12 mouse cellular contexts compared by ENCODE assay signal in genomic region chr11:104399459-104400216, GRCm38 (mm10).
DNase-seq lines count a peak whose midpoint lies in the region; ATAC-seq lines count a peak whose summit lies in the region.
"Had no signal": no experiment of that assay in that cellular context is flagged by ENCODE, and none has a peak within 500 bp of the region (broad histone marks: within the 10 kb centered on the region; RNA-seq: fewer than 3 reads in every experiment).

No protein-coding gene starts in this region.

- H3K9me3 ChIP-seq in heart, embryonic 15.5 days (replicated peaks) = no peaks in the 10 kb centered on the region
- H3K9me3 ChIP-seq: forebrain, embryonic 13.5 days; liver, embryonic 15.5 days had no signal

- peaks cover 24% of the 10 kb centered on the region for H3K4me1 ChIP-seq in heart, embryonic 15.5 days (replicated peaks)

- 48% methylated on average over 4 of the region's 4 CpGs for WGBS in heart, embryonic 15.5 days

- H3K36me3 ChIP-seq in heart, embryonic 15.5 days = peaks cover 9% of the 10 kb centered on the region; the same call in 1 of the 2 replicates

- no peak for ATAC-seq in heart, embryonic 15.5 days (replicated peaks; ENCODE audit: insufficient number of reproducible peaks, insufficient read depth, low FRiP score, low read depth)
- ATAC-seq: forebrain, embryonic 13.5 days had no signal

- H3K27ac ChIP-seq in heart, embryonic 15.5 days = peak overlapping the region; percentile 24; the same call in 1 of the 2 replicates
- H3K27ac ChIP-seq: forebrain, embryonic 13.5 days; liver, embryonic 15.5 days had no signal

- H3K27me3 ChIP-seq in heart, embryonic 15.5 days = no peaks in the 10 kb centered on the region
- H3K27me3 ChIP-seq: forebrain, embryonic 13.5 days; liver, embryonic 15.5 days had no signal

- H3K4me3 ChIP-seq in heart, embryonic 15.5 days = no peak overlapping the region
- H3K4me3 ChIP-seq: forebrain, embryonic 13.5 days; liver, embryonic 15.5 days; myocyte had no signal

- DNase-seq in heart, adult 8-10 months (ENCODE audit: low spot score) = no peak
- DNase-seq in retina, postnatal 1 day = peak; percentile 22
- DNase-seq in retina, embryonic 14.5 days (ENCODE audit: low spot score) = no peak
- DNase-seq in adrenal gland, postnatal 36 days = peak; percentile 43 to 63
- DNase-seq in T-cell, adult 2 months (ENCODE audit: low spot score) = no peak
- no peak for DNase-seq in right cerebral cortex, postnatal 14 days
- DNase-seq: heart, postnatal 10 days; thymus, postnatal 4 days had no signal

- H3K4me2 ChIP-seq in heart, embryonic 15.5 days = no peak overlapping the region
- H3K4me2 ChIP-seq: forebrain, embryonic 13.5 days; liver, embryonic 15.5 days had no signal

- no peak overlapping the region; the same call in 1 of the 2 replicates for H3K9ac ChIP-seq in heart, embryonic 15.5 days
- H3K9ac ChIP-seq: forebrain, embryonic 13.5 days; liver, embryonic 15.5 days had no signal

Comparison
In these comparisons a context has a peak if more than half of its experiments do, and no peak if none do; other contexts are left out.
1. DNase-seq: peak in retina, postnatal 1 day (single experiment) and adrenal gland, postnatal 36 days (2 of 2); none in heart, adult 8-10 months (single experiment), retina, embryonic 14.5 days (single experiment), T-cell, adult 2 months (single experiment) and right cerebral cortex, postnatal 14 days (single experiment).